Mouse (Mus musculus) heart, embryonic 14.5 days (tissue): ENCODE results near the gene Adk. TPM values are rescaled to one million over a fixed set of nuclear protein-coding genes. Genes with fewer than 3 reads are reported as not detected.

Experiments
- ATAC-seq: fragments of 200-750 bp; cut with Nextera tagmentation; 2 replicates; pipeline ENCODE4 v1.8.0; 2017; ENCODE audit warnings: low read depth, moderate TSS enrichment; ENCODE audit not compliant: insufficient number of reproducible peaks, insufficient read depth, low FRiP score
- H3K27ac ChIP-seq, 2 experiments: fragments of 200-500 bp in 1 of 2; fragments of 300-500 bp in 1 of 2; sonication (generic) in 1 of 2; replicated peaks in 1 of 2; 2 replicates each; pipeline ENCODE4 v1.5.1; 2012 to 2014; ENCODE audit warnings: low read depth in 2 of 2, low read length in 2 of 2, control low read depth in 1 of 2, mild to moderate bottlenecking in 1 of 2, mixed read lengths in 1 of 2; ENCODE audit not compliant: control insufficient read depth in 1 of 2, insufficient read depth in 1 of 2
- H3K27me3 ChIP-seq: fragments of 300-500 bp; sonication (generic); 2 replicates; pipeline ENCODE4 v1.6.1; 2014; ENCODE audit warnings: mild to moderate bottlenecking, low read length, control low read depth; ENCODE audit not compliant: control insufficient read depth, insufficient read depth
- H3K36me3 ChIP-seq: fragments of 300-500 bp; sonication (generic); 2 replicates; pipeline ENCODE4 v1.6.1; 2014; ENCODE audit warnings: mild to moderate bottlenecking, control low read depth, low read length, mixed read lengths; ENCODE audit not compliant: control insufficient read depth, insufficient read depth
- H3K4me1 ChIP-seq, 2 experiments: fragments of 200-500 bp in 1 of 2; fragments of 300-500 bp in 1 of 2; sonication (generic) in 1 of 2; 2 replicates each; pipeline ENCODE4 v1.6.1; 2012 to 2014; ENCODE audit warnings: low read length in 2 of 2, control low read depth in 1 of 2, mixed read lengths in 1 of 2; ENCODE audit not compliant: control insufficient read depth in 2 of 2, insufficient read depth in 2 of 2
- H3K4me2 ChIP-seq: fragments of 300-500 bp; sonication (generic); 2 replicates; pipeline ENCODE4 v1.6.1; 2014; ENCODE audit warnings: mild to moderate bottlenecking, low read length
- H3K4me3 ChIP-seq, 2 experiments: fragments of 200-500 bp in 1 of 2; fragments of 300-500 bp in 1 of 2; sonication (generic) in 1 of 2; 2 replicates each; pipeline ENCODE4 v1.5.1; 2012 to 2014; ENCODE audit warnings: low read length in 2 of 2, mild to moderate bottlenecking in 2 of 2, control low read depth in 1 of 2, low read depth in 1 of 2, moderate library complexity in 1 of 2; ENCODE audit not compliant: control insufficient read depth in 1 of 2, insufficient read depth in 1 of 2
- H3K9ac ChIP-seq: fragments of 300-500 bp; sonication (generic); 2 replicates; pipeline ENCODE4 v1.6.1; 2014; ENCODE audit warnings: mild to moderate bottlenecking, low read length
- H3K9me3 ChIP-seq: fragments of 300-500 bp; sonication (generic); 2 replicates; pipeline ENCODE4 v1.6.1; 2016; ENCODE audit warnings: low read length, control low read depth; ENCODE audit not compliant: control insufficient read depth
- WGBS: fragments of 180-500 bp; shearing (Covaris S2); extraction: QIAGEN DNeasy Blood & Tissue Kit; methylation state at CpG from one replicate; pipeline ENCODE4 v1.1.7; 2014; 5-methylcytosine and 5-hydroxymethylcytosine counted together
- polyA plus RNA-seq: library from polyadenylated mRNA; unstranded; fragments of >200 nt; fragmentation: Nextera tagmentation; extraction: Ambion mirVana; gene quantifications from 2 replicates; pipeline ENCODE4 v1.2.1, GENCODE M21; 2014

Gene Adk
- polyA plus RNA-seq, 1 experiment from 2014 or later, result 250 TPM

- Histone ChIP-seq H3K9ac (no peak overlapping the region), H3K36me3 (no peaks in the 10 kb centered on the region), H3K4me1 (peaks cover 6 to 15% of the 10 kb centered on the region in 2 experiments; a peak in 2 of 4 replicates), H3K27me3 (no peaks in the 10 kb centered on the region), H3K9me3 (no peaks in the 10 kb centered on the region), H3K27ac (no peak overlapping the region), H3K4me3 (no peak overlapping the region), H3K4me2 (no peak overlapping the region)
- no peak for ATAC-seq
- 87% methylated on average over 3 of the region's 3 CpGs for WGBS
Measured at GRCm38 (mm10) chr14:21222206-21222605, 169.8 kb downstream of the Adk start.

DNA sequence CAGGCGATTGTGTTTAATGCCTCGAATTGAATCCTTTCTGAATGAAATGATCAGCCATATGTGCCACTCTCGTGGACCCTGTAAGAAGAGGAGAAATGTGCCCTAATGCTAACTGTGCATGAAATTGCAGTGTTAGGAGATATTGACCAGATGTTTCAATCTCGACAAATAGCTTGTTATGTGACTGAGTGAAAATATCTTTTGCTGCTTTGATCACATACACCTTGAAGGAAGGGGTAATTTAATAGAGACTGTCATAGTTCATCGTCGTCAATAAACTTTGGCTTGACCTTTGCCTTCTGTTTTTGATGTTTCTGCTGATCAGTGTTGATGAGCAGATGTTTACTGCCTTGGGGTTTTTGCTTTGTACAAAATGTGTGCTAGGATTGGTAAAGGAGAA lies 171.1 kb downstream of the Adk start:
- H3K4me3 ChIP-seq, result no peak overlapping the region
- no peaks in the 10 kb centered on the region for H3K36me3 ChIP-seq
- no peak overlapping the region for H3K4me2 ChIP-seq
- no peak overlapping the region for H3K27ac ChIP-seq
- H3K9me3 ChIP-seq, result no peaks in the 10 kb centered on the region
- ATAC-seq, result no peak
- WGBS, result 89% methylated on average over 6 of the region's 6 CpGs
- H3K27me3 ChIP-seq, result no peaks in the 10 kb centered on the region
- H3K9ac ChIP-seq, result no peak overlapping the region
- H3K4me1 ChIP-seq, result peaks cover 6 to 15% of the 10 kb centered on the region in 2 experiments; a peak in 2 of 4 replicates

GRCm38 (mm10) chr14:21223971-21224635 lies 171.7 kb downstream of the Adk start:
- no peaks in the 10 kb centered on the region for H3K27me3 ChIP-seq
- H3K4me3 ChIP-seq, result no peak overlapping the region
- peaks cover 6 to 15% of the 10 kb centered on the region in 2 experiments; a peak in 2 of 4 replicates for H3K4me1 ChIP-seq
- no peaks in the 10 kb centered on the region for H3K36me3 ChIP-seq
- H3K9me3 ChIP-seq, result no peaks in the 10 kb centered on the region
- ATAC-seq, result no peak
- no peak overlapping the region for H3K9ac ChIP-seq
- no peak overlapping the region for H3K27ac ChIP-seq
- no peak overlapping the region for H3K4me2 ChIP-seq
- WGBS, result 28% methylated on average over 3 of the region's 3 CpGs

DNA sequence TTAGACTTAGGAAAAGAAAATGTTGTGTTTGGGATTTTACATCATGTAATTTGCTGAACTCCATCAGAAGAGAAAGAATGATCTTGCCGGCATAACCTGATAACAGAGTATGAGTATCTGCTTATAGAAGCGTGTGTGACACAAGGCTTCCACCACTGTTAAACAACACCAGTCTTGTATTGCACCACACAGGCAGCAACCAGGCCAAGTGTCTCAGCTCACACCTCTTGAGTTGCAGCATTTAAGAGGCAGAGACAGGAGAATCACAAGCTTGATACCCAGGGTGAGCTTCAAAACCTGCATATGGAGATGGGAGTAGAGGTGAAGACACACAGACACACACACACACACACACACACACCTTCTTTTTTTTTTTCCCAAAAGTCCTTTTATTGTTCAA lies 184.7 kb downstream of the Adk start:
- H3K36me3 ChIP-seq, result peaks cover 14% of the 10 kb centered on the region
- WGBS, result 80% methylated on average over 2 of the region's 2 CpGs
- no peak for ATAC-seq
- no peaks in the 10 kb centered on the region for H3K9me3 ChIP-seq
- no peak overlapping the region for H3K4me3 ChIP-seq
- H3K4me1 ChIP-seq, result no peaks in the 10 kb centered on the region
- no peak overlapping the region for H3K4me2 ChIP-seq
- no peaks in the 10 kb centered on the region for H3K27me3 ChIP-seq
- no peak overlapping the region for H3K9ac ChIP-seq
- no peak overlapping the region for H3K27ac ChIP-seq

DNA sequence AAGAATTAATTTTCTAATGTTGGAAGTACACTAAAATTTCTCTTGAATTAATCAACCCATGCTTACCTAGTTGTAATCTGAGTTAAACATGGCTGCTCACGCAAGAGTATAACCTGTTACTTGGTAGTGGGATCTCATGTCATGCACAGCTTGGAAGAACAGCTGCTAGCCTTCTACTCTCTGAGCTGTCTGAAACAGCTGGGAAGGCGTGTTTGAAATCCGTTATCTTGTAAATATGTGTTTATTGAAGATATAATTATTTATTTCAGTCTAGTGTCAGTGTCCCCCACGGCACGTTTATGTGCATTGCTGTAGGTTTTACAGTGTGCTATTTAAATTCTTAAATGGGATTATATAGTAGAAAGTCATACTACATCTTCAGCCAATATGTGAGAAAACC lies 188.7 kb downstream of the Adk start:
- Histone ChIP-seq H3K9ac (no peak overlapping the region), H3K27me3 (no peaks in the 10 kb centered on the region), H3K27ac (no peak overlapping the region), H3K4me3 (no peak overlapping the region), H3K4me2 (no peak overlapping the region), H3K4me1 (no peaks in the 10 kb centered on the region), H3K9me3 (no peaks in the 10 kb centered on the region), H3K36me3 (peaks cover 15% of the 10 kb centered on the region)
- ATAC-seq, result no peak
- WGBS, result 88% methylated on average over 5 of the region's 5 CpGs

- Histone ChIP-seq H3K27ac (no peak overlapping the region), H3K4me3 (no peak overlapping the region), H3K27me3 (no peaks in the 10 kb centered on the region), H3K9me3 (no peaks in the 10 kb centered on the region), H3K4me2 (no peak overlapping the region), H3K4me1 (peaks cover 2 to 20% of the 10 kb centered on the region in 2 experiments; a peak in 3 of 4 replicates), H3K9ac (no peak overlapping the region), H3K36me3 (no peaks in the 10 kb centered on the region)
- ATAC-seq, result no peak
- 85% methylated on average over 5 of the region's 5 CpGs for WGBS
Measured at GRCm38 (mm10) chr14:21251386-21251785, 199.0 kb downstream of the Adk start.

GRCm38 (mm10) chr14:21252326-21252886 lies 200.0 kb downstream of the Adk start:
- Histone ChIP-seq H3K9ac (no peak overlapping the region), H3K27me3 (no peaks in the 10 kb centered on the region), H3K36me3 (no peaks in the 10 kb centered on the region), H3K27ac (peak overlapping the region; percentile 62 to 67; a peak in 3 of 4 replicates), H3K4me3 (no peak overlapping the region), H3K9me3 (no peaks in the 10 kb centered on the region), H3K4me1 (peaks cover 2 to 20% of the 10 kb centered on the region in 2 experiments), H3K4me2 (peak overlapping the region; percentile 34)
- peak; percentile 54 for ATAC-seq
- WGBS, result 40% methylated on average over 7 of the region's 7 CpGs
